Mouse (Mus musculus) left cerebral cortex, adult 18-20 months (tissue): ENCODE data around the gene Rgs21. TPM values are rescaled to one million over a fixed set of nuclear protein-coding genes. Genes with fewer than 3 reads are reported as not detected.
A peak's percentile ranks its signal among the peaks of the same experiment; 100 is the strongest.

ENCODE experiments used
- DNase-seq, 2 experiments: peaks; one replicate each; pipeline ENCODE4 v3.0.0; 2021 to 2022; ENCODE audit warnings: low spot score in 2 of 2, mixed read lengths in 1 of 2
- long read RNA-seq, 2 experiments: library from polyadenylated mRNA; stranded (forward); transcript quantifications; one replicate each; pipeline ENCODE4 v2.0.0; 2021
- total RNA-seq, 2 experiments: library from RNA; stranded (reverse); gene quantifications; 2 replicates each; pipeline ENCODE4 v1.2.3; 2021

Gene Rgs21
- not detected for total RNA-seq
- long read RNA-seq, experiment 1, result 0 reads
- long read RNA-seq, experiment 2, result 0 reads

DNA sequence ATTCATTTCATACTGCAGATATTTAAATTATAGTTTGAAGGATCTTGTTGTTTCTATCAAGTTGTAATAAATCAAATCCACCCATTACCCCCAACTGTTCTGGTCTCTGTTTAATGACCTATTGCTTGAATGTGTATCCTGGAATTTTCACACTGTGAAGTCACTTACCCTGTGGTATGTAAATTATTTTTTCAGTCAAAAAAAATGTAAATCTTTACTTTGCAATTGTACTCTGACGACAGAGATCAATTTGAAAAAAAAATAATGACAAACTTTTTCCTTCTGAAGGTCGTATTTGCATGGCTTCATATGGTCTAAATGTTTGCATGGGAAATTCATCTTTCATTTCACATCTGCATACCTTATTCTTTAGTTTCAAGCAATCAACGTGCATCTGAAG is at the start of gene Rgs21:
TSS of gene Rgs21 (minus strand) at position 101 of the 400 bp plus-strand sequence.
- no peak for DNase-seq

DNA sequence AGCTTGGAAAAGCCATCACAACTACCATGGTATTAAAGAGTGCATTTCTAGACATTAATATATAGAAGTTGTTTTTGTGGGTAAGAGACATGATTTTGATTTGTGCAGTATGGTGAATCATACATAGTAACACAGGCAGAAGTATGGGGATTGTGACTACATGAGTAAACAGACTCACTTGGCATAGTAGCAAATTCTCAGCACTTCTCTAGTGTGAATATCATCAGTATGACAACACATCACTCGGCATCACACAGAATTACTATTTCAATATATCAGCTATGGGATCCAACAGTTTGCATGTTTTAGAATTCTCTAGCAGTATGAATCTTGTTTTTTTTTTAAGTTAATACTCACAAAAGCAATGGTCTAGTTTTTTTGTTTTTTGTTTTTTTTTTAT is 36.6 kb upstream of the Rgs21 start:
- no peak for DNase-seq

DNA sequence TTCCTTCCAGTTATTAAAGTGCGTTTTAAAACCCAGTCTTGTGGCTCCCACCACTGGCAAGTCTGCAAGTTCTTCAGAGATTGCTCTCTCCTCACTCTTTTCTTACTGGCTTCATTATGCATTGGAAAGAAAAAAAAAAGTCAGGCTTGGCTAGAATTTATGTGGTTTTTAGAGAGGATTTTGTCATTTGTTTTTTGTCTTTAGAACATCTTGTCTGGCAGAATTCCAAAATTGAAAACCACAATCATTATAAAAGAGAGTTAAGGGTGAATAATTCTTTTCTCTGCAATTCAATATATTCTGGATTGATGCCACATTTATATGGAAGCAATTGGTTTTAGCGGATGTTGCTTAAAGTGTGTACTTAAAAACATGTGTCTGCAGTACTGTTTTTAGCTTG is 35.5 kb upstream of the Rgs21 start:
- no peak for DNase-seq

DNA sequence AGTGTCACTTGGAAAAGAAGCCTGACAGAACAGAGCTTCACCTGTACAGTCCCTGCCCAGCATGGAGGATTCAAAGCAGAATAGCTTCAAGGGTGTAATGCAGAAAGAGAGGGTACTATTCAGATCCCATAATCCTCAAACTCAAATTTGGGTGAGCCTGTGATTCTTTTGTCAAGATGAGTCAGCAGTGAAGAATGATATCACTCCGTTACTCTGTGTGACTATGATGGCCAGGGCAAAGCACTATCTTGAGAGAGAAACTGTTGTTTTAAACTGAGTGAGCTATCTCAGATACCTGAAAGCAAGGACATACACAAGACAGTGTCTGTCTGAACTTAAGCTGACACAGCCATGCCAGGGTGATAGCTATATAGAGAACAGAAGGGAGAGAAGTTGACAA is 11.9 kb upstream of the Rgs21 start:
- no peak for DNase-seq

DNA sequence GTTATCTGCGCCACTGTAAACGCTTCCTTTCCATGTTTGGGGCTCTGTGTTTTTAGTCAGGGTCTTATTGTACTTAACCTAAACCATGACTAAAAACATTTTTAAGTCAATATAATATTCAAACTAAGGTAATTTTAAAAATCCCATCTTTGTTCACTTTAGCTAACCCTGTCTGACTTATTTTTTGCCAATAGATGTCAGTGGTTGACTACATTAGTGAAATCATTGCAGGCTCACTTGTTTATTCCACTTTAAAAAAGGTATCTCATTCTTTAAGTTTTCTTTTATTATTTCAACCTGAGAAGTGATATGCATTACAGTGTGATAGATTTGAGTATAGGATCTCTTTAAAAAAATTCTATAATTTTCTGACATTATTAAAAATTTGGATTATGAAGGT is 5.5 kb upstream of the Rgs21 start:
- no peak for DNase-seq

DNA sequence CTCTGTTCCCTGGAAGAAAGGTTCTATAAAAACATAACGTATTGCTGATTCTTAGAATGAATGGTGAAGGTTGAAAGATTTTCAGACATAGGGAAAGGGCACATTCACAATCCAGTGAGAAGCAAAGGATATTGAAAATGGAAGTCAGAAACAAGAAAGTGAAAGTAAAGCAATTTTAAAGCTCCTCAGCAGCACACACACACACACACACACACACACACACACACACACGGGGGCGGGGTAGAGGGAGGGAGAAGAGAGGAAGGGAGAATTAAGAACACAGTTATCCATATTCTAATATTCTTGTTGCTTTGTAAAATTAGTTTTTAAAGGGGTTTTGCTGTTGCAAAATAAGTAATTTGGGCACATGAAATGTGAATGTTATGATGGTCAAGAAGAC is 2.4 kb upstream of the Rgs21 start:
- DNase-seq, result no peak

DNA sequence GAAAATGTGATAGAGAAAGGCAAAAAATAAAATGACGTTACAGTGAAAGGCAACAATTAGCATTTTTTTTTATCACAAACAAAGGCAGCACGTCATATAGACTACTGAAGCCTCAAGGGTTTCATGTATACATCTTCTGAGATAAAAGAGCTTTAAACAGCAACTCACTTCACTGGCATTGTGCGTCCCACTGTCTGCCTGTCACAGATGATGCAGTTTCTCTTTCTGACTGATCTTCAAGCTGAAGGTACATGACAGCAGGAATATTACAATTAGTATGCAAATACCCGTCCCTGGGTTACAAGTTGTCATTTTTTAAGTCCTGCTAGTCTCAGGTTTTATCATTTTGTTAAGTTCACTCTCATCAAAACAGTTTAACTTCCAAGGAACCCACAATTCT is 22.3 kb downstream of the Rgs21 start:
- DNase-seq, result no peak

DNA sequence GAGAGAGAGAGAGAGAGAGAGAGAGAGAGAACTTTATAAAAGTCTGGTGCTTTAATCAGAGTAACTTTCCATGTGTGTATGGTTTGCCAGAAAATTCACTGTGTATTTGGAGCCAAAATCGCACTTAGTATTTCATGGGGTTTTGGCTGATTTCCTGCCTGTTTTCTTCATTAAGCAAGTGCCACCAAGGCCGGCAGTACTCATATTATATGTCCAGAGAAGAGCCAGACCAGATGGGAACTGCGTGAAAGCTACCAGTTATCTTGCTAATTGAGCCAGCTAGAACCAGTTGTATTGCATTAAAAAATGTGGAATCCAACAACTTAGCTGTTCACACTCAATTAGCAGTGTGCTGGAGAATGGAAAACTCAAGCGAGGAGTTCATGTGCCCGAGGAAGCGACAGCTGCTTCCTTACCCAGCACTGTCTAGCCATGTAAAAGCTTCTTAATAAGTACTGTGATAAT is 22.9 kb downstream of the Rgs21 start:
- no peak for DNase-seq

DNA sequence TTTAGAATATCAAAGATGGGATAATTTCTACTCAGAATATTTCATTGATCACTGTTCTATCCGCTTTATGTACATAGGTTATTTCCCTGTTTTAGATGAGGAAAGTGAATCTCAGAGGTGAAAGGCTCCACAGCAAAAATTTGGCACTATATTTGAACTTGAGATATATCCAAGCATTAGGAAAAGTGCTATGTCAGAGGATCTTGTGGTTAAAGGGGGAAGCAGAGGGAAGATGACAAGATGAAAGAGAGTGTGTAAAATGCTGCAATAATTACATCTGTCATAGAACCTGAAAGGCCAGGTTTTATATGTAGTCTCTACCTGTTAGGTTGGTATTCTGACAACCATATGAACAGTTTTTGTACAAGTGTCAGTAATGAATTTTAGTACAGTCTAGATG is 35.7 kb downstream of the Rgs21 start:
- DNase-seq, result no peak

DNA sequence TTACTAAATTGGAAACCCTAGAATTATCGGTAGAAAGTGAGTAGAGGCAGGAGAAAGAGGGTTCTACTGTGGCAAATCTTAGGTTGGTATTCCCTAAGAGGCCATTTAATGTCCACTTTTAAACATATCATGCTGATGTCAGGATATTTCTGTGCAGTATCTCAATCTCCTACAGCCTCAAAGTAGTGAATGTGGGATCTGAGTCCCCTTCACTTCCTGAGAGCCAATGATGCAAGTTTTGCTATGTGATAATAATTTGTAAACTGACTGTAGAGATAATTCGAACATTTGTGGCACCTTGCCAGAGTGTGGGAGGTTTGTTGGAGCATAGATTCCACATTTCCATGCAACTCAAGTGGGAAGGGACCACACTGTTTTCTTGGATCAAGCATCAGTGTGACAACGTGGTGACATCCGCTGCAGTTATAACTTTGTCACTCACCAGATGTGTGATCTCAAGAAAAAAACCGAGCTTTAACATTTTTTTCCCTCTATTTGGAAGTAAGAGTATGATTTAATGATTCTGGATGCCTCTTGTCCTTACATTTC is 49.5 kb downstream of the Rgs21 start:
- DNase-seq, result peak; percentile 30 to 39

DNA sequence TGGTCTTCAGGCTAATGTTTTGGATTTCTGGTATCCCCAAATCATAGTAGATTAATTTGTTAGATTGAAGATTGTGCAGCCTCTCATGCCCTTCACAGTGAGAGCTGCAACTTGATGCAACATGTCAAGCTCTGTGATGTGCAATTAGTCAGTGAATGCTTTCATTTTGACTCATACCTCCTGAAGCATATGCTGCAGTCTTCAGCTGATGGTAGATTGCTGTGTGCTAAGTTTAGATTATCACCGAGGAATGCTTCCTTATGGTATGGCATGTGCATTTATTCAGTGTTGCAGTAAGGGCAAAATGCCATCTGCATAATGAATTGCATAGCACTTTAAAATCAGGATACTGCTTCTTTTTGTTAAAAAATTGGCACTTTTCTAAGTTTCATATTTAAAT is 65.2 kb downstream of the Rgs21 start:
- DNase-seq, result no peak

DNA sequence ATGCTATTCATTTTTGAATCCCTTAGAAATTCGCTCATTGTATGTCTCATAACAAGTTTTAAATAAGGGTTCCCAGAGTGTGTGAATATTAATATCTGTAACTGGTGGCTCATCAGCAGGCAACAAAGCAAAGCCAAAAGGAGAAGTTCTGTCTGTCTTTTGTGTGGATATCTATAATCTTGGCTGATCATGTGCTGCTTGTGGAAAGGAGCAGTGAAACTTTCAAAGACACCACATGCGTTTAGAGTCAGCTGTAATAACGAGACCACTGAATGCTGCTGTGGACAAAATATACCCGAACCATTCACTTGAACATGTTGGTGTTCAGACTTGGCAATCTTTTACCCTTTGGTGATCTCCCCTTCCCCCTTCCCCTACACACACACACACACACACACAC is 67.0 kb downstream of the Rgs21 start:
- DNase-seq, result no peak

DNA sequence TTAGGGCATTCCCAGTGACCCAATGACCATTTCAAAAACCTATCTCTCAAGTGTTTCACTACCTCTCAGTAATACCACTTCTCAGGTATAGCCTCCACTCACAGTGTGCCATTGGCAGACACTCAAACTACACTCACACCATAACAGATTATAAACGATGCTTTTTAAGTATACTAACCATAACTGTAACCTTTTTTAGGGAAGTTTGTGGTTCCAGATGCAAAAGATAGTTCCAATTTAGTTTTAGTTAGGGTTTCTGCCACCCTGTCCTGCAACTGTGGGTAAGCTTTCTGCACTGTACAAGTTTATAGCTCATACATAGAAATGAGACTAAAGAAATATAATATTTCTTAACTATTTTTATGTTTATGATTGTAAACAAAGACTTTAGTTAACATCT is 67.7 kb downstream of the Rgs21 start:
- DNase-seq, result no peak

DNA sequence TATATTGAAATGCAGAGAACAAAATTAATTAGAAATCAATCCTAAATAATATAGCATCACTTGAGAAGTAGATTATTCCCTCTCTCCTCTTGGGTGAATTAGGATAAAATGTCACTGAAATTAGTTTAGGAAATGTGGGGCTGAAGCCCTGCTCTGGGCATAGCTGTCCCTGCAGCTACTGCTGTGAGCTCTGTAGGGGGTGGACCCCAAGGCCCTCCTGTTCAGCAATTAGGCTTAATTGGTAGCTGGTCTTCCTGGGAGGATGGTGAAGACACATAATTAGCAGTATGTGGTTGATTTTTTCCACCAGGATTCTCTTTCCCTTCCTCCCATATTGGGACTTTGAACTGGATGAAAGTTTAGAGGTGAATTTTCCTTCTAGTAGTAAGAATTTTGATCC is 68.7 kb downstream of the Rgs21 start:
- DNase-seq, result no peak

DNA sequence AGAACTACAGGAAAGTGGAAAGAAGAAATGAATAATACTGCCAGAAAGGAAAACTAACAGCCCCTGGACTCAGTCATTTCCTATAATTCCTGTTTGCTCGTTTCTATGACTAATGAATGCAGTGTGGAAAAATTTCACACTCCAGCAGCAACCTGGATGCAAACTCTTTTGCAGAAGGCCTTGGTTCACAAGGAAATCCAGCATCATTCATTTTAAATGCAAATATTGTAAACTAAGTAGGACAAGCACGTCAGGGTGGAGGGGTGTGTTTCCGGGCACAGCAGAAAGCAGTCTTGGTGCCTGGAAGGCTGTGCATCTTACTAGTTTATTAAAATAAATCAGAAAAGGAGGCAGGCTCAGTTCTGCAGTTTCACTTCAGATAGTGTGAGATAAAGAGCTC is 69.4 kb downstream of the Rgs21 start:
- DNase-seq, result no peak

DNA sequence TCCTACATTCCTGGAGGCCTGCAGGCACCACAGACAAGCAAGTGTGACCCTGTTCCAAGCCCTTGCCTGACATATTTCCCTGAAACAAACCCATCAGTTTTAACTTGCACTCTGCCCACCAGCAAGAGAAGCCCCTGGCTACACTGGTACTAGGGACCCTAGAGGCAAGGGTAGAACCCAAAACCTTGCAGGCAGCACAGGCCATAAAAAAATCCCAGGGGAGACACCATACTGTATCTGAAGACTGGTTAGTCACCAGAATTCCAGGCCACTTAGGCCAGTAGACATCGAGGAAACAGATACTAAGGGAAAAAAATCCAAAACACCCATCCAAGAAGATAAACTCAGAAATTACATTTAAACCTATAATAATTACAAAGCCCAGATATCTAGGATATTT is 74.1 kb downstream of the Rgs21 start:
- no peak for DNase-seq

DNA sequence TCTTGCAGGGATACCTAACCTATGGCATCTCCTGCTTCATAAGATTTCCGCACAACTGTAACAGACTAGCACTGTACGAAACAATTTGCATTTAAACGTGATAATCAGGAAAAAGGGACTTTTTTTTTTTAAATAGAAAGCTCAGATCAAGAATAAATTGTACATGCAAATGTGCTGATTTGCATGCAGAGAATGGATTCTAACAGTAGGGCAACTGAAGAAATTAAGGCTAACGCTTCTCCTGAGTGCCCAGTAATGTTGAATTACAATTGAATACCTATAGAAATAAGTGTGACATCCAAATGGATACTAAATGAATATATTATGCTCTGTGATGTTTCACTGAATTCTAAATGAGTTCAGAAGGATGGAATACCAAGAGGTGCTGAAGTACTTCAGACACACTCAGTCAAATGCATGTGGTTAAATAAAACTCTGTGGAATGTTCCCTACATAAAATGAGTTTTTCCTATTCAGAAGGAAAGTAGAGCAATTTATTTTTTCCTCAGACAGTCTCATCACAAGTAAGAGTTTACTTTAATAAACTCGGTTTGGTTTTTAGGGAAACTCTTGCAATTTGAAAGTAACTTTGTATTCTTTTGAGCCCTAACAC is 79.1 kb downstream of the Rgs21 start:
- no peak for DNase-seq

Other genes with a start within 250 kb of the Rgs21 start
- gene Rgs18, start 207.8 kb upstream of the Rgs21 start, total RNA-seq, result under 1 TPM; 0.16 to 0.30 TPM